Mouse (Mus musculus) frontal cortex, postnatal 36 days (tissue): Measurements from ENCODE around the gene Gins1.
"Not testable (repeated sequence)": the region's sequence is repeated elsewhere in the genome, so short reads cannot be mapped to it uniquely, and the experiment has no call there.

Experiments used
- DNase-seq, 2 experiments: peaks; one replicate each; pipeline ENCODE4 v3.0.0; 2022; ENCODE audit warnings: low spot score in 2 of 2

Gene Gins1

DNA sequence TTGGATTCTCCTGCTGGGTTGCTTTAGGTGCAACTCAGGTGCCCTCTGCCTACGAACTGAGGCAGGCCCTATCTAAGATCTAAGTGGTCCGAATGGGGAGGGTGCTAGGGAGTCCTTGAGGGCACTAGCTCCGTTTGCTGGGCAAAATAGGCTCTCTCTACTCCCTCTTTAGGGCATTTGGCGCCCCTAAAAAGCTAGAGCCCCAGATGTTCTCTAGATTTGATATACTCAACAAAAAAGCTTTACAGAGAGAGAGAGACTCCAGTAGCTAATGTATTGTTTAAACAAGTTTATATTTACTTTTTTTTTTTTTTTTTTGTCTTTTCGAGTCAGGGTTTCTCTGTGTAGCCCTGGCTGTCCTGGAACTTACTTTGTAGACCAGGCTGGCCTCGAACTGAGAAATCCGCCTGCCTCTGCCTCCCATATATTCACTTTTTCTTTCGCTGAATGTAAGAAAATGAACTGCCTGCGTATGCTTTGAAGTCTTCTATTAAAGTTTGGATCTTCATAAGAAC, at the start of gene Gins1:
Gene Gins1 (plus strand): TSS at position 465 of the 515 bp plus-strand sequence.
- DNase-seq: no peak

DNA sequence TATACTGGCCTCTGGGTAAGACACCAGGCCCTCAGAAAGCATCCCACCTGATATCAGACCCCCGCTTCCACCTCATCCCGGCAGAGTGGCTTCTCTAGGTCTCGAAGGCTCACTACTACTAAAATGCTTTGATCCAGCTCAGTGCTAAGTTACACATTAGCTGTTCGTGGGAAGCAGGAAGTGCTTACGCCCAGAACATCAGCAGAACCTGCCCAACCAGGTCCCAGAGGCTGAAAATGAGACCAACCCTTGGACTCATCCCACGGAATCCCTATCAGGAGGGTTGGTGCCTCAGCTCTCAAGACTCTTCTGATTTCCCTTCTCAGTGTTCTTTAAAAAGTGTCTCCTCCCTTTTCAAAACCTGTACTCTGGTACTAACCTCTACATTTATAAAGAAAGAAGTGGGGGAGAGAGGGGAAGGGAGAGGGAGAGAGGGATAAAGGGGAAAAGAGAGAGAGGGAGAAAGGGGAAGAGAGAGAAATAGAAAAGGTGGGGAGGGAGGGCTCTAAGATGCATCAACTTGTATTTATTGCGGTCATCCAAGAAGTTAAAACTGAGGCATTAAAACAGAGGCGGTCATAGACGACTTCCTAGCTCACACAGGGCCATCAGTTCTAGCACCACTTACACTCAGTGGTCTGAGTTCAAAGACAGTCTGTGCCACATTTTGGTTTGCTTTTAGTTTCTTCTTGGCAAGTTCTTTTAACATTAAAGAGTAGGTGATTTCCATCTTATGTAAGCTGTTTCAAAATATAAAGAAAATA, 46.3 kb upstream of the Gins1 start:
- no peak for DNase-seq

DNA sequence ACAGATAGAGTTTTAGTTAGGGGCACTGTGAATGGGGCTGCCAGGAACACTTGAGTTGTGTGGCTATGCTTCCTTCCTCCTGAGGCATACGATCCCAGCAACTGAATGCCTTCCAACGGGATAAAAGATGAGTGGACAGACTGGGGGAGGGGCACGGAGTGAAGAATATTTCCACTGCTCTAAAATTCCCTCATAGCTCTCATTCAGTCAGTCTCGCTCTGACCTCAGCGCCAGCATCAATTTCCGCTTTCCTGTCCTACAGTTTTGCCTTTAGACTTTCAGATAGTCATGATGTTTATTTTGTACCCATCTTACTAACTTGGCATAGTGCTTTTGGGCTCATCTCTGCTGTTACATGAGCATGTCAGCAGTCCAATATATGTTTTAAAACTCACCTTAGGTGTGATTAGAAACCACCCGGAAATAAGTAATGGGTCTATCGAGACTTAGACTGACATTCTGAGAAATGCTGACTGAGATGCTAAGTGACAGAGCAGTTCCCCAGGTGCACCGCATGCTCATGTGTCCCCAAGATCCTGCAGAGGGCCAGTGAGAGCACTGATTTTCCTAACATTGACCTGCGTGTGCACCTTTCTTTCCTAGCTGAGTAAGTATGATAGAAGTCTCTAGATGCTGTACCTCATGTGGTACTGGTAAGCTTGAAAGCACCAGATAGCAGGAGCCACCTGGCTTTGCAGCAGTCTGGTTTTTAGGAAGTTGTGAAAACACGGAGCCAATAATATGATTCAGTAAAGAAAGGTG, 45.3 kb upstream of the Gins1 start:
- no peak for DNase-seq

DNA sequence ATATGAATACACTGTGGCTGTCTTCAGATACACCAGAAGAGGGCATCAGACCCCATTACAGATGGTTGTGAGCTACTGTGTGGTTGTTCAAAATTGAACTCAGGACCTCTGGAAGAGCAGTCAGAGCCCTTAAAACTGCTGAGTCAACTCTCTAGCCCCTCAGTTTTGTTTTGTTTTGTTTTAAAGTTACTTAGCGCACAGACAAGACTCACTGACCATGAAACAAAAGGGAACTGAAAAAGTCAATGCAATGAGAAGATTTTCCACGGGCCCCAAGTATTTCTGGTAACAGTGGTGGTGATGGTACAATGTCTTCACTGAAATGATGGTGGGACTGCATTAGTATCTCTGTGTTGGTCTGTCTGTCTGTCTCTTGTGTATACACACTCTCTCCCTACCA, 44.1 kb upstream of the Gins1 start:
- no peak for DNase-seq

DNA sequence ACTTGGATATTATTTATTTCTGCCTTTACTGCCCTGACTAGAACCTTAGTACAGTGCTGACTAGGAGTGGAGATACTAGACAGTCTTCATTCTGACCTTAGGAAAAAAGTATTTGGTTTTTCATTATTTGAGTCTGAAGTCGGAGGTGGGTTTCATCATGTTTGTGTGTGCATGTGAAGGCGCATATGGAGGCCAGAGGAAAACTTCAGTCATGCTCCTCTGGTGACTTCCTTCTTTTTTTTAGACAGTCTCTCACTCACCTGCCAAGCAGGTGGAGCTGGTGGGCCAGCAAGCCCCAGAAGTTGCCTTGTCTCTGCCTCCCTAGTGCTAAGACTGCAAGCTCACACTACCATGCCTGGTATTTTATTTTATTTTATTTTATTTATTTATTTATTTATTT, 38.2 kb upstream of the Gins1 start:
- DNase-seq: no peak

DNA sequence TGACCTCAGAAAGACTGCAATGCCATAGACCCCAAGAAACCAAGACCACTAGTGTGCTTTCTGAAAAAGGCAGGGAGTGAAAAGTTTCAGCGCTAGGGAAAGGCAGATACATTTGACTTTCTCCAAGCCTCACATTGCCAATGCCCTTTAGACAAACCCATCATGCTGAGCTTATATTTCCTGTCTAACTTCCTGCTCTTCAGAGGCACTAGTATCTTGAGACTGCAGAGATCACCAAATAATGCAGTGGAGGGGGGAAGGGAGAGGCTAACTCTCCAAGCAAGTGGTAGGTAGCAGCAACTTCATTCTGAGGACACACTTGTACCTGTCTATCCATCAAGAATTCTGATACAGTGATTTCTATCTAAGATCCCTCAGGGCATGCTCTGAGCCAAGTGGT, 35.8 kb upstream of the Gins1 start:
- no peak for DNase-seq

DNA sequence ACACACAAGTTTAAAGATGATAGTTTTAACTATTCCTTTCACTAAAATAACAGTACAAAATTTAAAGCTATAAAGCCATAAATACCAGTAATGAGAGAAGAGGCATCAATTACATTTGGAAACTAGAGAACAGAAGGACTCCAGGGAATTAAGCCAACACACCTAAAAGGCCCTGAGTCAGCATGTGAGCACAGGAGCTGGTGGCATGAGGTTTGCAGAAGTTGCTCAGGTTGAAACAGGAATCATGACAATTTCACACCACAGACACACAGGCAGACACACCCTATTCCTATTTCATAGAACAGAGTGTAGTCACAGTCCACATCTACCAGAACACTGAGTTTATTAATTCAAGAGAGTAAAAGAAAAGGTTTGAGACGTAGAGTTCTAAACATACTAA, 30.7 kb upstream of the Gins1 start:
- DNase-seq: no peak

DNA sequence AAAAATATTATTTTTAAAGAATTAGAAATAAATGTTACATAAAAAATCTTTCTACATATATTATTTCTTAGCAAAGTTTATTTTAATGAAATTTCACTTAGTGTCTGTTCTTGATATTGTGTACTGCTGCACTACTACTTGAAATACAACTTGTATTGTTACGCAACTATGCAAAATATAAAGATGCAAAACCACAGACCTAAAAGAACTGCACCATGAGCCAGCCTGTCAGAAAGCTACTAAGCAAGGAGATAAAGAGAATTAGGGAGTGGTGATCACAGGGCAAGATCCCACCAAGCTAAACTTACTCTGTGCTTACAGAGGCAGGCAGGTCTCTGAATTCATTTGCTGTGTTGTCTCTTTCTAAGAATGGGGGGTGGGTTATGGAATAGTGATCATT, 30.0 kb upstream of the Gins1 start:
- no peak for DNase-seq

DNA sequence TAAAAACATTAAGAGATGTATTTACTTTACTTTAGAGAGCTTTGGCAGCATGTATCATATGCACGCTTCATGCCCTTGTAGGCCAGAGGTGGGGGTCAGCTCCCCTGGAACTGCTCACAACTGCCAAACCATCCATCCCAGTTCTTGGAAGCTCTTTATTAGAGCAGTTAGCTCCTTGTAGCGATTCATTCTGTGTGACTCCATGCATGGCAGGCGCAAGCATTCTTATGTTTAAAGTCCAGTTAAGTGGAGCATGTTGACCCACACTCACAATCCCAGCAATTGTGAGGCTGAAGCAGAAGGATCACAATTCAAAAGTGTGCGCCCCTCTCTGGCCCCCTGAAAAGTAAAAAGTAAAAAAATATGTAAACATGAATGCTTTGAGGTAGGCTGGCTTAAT, 27.6 kb upstream of the Gins1 start:
- DNase-seq: no peak

DNA sequence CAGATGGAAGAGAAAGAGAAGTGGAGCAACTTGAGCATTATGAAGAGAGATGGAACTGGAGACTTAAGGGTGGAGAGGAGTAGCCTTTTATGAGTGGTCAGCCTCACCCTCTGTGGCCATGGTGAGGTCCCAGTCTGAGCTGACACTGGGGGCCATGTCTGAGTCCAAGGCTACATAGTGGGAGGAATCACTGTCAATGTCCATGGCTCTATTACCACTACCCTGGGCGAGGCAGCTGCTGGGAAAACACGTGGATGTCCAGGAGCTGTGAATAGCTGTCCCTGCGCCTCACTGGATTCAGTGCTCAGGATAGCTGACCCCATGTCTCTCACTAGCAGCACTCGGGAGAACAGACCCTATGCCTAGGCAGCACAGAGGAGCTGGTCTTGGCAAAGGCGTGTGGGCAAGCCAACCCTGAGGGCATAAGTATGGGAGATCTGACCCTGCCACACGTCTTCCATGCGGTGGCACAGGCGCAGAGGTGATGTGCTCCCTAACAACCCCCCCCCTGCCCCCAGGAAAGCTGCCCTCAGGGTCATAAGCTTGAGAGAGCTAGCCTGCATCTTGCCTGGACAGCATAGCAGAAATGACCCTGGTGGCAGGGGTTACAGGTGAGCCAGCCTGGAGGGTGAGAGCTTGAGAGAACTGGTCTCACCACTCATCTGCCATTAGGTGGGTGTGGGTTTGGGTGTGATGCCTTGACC, 21.0 kb upstream of the Gins1 start:
- no peak for DNase-seq

DNA sequence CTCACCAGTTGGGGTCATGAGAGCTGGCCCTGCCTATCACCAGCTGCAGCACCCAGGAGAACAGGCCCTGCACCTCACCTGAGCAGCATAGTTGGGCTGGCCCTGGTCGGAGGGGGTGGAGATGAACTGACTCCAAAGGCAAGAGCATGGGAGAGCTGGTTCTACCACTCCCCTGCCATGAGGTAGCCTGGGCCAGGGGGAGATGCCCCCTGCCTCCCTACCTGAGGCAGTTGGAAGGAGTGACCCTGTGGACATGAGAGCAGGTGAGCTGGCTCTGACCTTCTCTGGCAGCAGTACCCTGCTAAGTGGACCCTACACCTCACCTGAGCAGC, 20.5 kb upstream of the Gins1 start:
- no peak for DNase-seq

DNA sequence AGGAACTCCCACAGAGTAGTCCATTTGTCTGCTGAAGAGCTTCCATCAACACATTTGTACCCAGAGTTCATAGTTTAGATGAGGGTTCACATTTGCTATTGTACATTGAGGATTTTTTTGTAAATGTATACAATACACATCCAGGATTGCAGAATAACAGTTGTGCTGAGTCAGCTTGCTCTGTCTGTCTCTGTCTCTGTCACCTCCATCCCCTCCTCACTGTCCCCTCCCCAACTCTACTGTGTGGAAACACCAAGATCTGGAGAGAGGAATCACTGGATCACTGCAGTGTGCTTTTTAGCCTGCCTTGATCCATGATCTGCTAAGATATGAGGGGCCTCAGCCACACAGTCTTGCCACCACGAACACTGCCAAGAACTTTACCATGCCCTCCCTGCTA, 19.4 kb upstream of the Gins1 start:
- DNase-seq: no peak

DNA sequence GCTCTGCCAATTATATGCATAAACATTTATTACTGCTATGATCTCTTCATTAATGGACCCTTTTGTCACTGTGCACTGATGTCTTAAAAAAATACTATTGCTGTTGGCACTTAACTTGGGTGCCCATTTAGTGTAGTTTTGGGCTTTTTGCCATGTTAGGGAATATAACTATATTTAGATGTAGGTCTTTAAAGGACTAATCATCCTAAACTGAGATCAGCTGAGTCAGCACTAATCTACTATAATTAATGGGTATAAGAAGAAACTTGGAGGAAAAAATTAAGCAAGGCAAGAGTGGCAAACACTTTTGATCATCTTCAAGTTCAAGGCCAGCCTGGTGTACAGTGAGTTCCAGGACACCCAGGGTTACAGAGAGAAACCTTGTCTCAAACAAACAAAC, 18.9 kb upstream of the Gins1 start:
- DNase-seq: no peak

DNA sequence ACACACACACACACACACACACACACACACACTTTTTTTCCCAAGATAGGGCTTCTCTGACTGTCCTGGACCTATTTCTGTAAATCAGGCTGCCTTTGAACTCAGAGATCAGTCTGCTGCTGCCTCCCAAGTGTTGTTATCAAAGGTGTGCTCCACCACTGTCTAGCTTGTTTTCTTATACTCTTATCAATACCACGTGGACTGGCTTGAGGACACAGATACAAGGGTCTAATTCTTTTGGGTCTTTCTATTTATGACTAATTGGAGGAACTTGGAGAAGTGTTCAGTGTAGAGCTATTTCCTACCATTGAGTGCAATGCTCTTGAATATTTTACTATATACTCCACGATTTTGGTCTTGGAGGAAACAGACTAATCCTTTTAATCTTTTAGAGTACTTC, 17.8 kb upstream of the Gins1 start:
- DNase-seq: no peak

DNA sequence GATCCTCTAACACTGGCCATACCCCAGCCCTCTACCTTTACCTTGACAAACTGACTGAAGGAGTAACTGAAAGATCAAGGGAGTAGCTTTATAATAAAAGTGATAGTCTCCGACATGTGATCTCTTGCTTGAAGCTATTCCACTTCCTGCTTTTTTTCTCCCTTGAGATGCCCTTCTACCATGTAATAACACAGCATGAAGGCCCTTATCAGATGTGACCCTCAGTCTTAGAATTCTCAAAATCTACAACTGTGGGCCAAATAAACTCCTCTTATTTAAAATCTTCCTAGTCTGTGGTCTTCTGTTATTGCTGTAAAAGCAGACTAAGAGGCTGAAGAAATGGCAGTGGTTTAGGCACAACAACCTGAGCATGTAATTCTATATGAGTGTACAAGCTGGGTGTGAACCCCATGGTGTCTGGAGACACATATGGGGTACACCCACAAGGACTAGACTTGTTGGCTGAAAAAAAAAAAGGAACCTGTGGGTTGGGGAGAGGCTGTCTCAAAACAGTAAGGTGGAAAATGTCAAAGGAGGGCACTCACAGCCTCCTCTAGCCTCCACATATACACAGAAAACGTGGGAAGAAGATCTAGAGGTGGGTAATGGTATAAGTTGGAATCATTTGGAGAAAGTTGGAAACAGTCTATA, 10.5 kb upstream of the Gins1 start:
- no peak for DNase-seq

DNA sequence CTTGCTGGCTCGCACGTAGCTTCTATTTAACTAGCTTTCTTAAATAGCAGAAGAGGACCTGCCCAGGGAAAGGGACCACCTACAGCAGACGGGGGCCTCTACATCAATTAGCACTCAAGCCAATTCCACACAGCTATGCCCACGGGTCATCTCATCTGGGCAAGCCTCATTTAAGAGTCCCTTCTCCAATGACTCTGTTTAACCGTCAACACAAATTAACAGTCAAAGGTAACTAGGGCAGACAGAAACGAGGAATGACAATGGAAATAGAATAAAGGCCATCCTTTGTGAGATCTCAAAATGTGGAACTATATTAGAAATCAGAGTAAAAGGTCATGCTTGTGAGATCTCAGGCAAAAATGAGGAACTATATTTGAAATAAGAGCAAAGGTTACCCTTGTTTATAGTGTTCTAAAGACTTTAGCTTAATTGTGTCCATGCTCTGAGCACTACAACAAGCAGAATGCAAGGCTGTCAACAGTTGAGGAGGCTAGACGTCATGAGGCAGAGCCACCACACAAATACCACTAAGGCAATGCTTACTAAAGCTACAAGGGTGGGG, 9.4 kb upstream of the Gins1 start:
- no peak for DNase-seq

DNA sequence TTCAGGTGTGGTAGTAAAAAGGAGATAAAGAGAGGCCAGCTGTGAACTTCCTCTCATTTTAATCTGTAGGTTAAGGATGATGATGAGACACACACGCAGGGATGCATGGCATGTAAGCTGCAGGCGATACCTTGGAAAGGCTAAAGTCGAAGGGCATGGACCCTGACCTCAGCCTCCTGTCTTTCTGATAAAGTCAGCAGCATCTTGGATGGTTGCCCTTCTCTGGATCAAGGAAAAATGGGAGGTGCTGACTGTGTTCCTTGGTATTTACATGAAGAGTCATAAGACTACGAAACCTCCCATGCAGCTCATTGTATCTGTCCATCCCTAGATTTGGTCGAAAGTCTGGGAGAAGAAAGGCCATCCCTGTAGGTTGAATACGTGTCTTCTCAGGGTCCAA, 4.9 kb upstream of the Gins1 start:
- no peak for DNase-seq

DNA sequence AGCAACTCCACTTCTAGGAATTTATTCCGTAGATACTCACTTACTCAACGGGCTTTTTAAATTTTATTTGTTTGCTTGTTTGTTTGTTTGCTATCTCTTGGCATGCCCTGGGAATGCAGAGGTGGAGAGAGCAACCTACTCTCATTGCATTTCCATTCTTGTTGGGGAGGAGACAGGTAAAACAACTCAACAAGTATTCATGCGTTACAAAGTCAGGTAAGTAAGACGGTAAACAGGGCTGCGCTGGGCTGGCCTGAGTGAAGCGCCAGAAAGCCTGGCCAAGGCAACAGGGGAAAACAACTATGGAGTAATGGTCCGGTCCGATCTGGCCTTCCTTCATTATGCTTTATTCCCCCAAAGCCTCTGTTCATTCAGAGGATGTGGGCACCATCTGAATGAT, 2.9 kb upstream of the Gins1 start:
- DNase-seq: no peak

DNA sequence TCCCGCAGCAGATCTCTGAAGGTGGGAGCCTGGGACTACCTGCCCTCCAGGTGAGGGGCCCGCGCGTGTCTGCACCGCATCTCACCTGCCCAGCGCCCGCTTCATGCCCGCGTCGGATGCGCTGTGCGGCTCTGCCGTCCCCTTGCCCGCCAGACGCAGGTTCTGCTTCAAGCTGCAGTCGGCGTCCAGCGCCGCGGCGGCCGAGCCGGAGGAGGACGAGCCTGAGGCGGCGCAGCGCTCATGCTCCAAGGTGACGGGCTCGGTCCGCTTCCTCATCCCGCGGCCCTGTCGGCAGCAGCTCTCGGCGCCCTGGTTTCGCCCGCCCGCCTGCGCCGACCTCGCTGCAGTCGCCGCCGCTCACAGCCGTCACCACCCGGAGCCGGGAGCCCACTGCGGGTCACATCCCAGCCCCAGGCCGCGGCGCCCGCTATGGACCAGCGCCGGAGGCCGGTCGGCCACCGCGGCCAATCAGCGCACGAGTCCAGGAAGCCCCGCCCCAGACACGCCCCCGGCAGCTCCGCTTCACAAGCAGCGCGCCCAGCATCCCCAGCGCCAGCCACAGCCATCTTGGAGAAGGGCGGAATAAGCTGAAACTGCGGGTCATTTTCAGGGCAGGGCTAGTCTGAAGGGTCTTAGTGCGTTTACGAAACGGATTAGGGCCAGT, 796 bp upstream of the Gins1 start, which contains the start of gene Abhd12:
Gene Abhd12 (minus strand): TSS at position 470 of the 664 bp plus-strand sequence.
- DNase-seq: peak; percentile 96 to 97

DNA sequence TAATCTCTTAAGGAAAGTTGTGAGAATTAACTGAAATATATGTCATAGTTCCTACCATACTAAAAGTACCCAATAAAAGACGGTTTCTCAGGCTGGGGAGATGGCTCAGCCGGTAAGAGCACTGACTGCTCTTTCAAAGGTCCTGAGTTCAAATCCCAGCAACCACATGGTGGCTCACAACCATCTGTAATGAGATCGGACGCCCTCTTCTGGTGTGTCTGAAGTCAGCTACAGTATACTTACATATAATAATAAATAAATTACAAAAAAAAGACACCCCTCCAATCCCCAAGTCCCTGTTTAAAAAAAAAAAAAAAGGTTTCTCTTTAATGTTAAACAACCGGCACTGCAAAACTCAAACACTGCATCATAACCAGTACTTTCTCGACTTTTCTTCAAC, 3.7 kb downstream of the Gins1 start:
- DNase-seq: not testable (repeated sequence)

DNA sequence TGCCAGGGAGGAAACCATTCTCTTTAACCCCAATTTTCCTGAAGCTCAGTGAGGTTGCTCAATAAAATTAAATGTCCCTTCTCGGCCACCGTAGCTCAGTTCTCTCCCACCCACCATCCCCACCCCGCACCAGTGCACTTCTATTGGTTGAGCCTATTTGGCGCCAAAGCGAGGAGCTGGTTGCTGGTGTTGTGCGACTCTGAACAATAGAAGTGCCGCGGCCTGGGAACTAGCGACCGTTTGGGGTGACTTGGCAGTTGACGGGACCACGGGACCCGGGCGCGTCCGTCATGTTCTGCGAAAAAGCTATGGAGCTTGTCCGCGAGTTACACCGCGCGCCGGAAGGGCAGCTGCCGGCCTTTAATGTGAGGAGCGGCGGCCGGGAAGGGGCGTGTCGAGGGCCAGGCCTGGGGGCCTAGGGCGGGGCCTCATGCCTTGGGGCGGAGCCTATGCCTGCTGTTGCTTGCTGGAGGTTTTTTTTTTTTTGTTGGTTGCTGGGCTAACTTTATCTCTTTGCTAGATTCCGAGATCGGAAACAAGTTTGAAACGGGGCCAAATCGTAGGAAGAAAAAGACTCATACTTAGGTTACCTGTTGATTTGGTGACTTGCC, 4.3 kb downstream of the Gins1 start:
- peak; percentile 84 to 87 for DNase-seq
